Mouse (Mus musculus) CD4-positive, CD25-positive, alpha-beta regulatory T cell, adult 2 months (primary cell): ENCODE measurements around the gene Pdhx.

ENCODE experiments used
- DNase-seq: peaks from one replicate; pipeline ENCODE4 v3.0.0-alpha.2; 2012; ENCODE audit warnings: low read depth, low spot score

Pdhx gene

DNA sequence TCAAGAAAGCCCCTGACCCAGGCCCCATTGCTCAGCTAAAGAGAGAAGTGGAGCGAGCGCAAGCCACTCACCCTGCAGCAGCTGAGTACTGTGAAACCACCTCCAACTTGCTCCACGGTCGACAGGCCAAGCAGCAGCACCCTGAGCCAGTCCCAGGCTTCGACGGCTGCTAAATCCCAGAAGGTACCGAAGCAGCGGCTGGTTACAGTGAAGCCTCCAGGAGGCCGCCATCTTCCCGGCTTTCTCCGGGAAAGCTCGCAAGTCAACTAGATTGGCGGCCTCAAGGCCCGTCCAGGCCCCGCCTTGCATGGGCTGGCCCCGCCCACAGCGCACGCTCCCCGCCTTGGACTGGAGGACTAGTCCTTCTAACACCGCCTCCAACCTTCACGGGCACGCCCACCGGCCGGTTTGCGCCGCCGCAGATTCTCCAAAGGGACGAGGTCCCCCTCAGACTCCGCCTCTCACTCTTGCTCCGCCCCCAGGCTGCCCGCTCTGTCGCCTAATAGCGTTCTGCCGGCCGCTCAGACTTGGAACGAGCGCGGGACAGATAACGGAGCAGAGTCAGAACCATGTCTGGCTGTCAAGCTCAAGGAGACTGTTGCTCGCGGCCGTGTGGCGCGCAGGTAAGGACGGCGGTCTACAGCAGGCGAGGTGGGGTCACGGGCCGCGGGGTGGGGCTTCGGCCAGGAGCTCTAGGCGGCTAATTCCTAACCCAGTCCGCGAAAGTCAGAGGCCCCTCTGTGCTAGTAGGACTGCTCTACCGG lies at the start of gene Pdhx, which contains the start of gene Apip:
Pdhx (minus strand) TSS at position 295 of the 764 bp plus-strand sequence.
Apip (plus strand) TSS at position 457 of the 764 bp plus-strand sequence.
- peak; percentile 100 for DNase-seq

- DNase-seq: no peak
These were observed 46.0 kb upstream of the Pdhx start for GRCm38 (mm10) chr2:103119197-103119854.

- no peak for DNase-seq
These were observed 45.2 kb upstream of the Pdhx start for GRCm38 (mm10) chr2:103118324-103119196.

DNA sequence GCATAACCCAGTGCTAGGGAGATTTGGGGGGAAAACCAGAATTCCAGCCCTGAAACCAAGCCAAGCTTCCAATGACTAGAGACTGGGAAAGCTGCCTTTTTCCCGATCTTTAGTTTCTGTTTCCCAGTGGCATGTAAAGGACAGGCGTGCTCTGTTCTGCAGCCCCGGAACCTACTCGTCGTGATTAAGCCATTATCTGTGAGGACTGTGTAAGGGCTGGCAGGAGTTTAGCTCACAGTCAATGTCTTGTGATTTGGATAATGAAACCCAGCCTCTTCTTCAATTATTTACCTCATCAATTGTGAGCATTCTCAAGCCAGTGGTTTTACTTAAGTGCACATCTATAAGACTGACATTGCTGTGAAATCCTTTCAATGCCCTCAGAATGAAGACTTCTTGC lies 43.9 kb upstream of the Pdhx start:
- no peak for DNase-seq

DNA sequence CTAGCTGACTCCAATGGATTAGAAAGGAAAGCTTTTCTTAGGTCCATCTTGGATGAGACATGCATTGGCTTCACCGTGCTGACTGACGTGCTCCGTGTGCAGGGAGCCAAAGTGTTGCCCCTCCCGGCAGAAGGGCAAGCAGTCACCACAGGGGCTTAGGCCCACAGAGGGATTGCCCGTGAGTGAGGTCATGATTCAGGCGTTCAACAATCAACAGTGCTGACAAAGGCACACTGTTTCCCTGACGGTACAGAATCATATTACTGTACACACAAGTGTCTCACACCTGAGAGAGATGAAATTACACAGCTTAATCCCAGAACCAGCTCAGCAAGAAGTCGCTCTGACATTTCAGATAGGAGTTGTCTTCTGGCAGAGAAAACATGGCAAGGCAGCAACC lies 38.4 kb upstream of the Pdhx start:
- no peak for DNase-seq

- no peak for DNase-seq
These were observed 32.9 kb upstream of the Pdhx start for GRCm38 (mm10) chr2:103106172-103106571.

DNA sequence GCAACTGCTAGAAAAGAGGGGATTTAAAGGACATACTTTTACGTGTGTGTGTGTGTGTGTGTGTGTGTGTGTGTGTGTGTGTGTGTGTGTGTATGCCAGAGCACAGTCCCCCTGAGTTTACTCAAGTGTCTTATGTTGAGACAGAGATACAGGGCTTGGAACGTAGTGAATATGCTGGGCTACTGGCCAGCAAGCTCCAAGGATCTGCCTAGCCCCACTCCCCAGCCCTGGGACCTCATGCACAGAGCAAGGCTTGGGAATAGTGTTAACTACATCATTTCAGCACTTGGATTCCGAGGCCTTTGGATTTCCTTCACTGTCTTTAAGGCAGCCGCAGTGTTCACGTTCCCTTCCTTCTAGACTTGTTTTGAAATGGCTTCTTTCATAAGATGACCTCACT lies 29.3 kb upstream of the Pdhx start:
- no peak for DNase-seq

DNA sequence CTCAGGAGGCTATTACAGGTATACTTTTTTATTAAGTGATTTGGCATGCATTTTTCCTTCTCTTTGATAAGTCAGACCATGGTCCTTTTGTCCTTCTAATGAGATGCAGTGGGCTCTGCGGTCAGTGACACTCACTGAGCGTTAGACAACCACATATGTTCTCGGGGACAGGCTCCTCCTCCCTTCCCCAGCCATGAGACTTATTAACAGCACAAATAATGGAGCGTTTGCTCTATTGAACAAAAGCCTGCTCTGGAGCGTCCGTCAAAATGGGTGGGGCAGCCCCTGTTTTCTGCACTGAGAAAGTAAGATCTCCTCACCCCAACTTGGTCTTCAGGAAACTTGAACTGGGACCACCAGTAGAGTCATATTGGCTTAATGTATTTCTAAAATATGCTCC lies 16.2 kb upstream of the Pdhx start:
- DNase-seq: no peak

DNA sequence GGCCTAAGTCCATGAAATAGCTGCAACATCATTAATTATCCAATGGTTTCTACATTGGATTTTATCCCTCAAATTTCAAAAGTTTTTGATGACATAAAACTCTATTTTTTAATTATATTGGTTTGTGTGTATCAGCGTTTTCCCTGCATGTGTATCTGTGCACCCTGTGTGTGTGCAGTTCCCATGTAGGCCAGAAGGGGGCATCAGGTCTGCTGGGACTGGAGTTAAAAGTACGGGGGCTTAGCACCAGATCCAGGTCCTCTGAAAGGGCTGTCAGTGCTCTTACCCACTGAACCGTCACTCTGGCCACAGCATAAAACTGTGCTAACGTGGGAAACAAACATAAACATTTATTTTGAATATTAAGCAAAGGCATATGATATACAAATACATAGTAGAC lies 14.8 kb upstream of the Pdhx start:
- DNase-seq: peak; percentile 23

- DNase-seq: peak; percentile 66
These were observed 13.1 kb upstream of the Pdhx start for GRCm38 (mm10) chr2:103086432-103086831.

DNA sequence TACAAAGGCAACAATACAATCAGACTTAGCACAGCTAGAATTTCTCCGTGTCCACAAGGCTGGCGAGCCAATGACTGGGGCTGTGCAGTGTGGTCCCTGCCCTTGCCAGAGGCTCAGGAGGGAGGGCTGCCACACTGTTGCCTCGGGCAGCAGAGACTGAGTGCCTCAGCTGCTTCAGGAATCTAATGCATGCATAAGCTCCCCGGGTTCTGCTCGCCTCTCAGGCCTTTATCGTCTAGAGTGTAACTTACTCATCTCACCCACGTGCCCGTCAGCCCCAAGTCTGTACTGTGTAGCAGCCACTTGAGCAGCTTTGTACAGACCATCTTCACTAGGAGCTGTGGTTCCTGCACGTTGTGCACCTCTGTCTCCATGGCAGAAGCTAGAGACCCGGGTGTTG lies 12.3 kb upstream of the Pdhx start:
- no peak for DNase-seq

GRCm38 (mm10) chr2:103084451-103084850 lies 11.1 kb upstream of the Pdhx start:
- DNase-seq: peak; percentile 50

DNA sequence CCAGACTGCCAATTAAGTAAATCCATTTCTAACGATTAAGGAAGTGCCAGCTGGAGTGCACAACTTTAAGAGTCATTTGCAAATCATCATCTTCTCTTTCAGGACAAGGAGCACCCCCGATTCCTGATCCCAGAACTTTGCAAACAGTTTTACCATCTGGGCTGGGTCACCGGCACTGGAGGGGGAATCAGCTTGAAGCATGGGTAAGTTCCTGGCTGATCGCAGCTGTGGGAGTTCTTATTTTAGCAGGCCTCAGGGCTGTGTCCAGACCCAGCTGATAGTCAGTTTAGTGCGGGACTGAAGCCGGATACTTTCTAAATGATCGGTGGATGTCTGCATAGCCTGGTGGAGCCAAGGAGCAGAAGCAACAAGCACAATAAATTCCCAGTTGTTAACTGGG lies 9.5 kb upstream of the Pdhx start:
- DNase-seq: no peak

DNA sequence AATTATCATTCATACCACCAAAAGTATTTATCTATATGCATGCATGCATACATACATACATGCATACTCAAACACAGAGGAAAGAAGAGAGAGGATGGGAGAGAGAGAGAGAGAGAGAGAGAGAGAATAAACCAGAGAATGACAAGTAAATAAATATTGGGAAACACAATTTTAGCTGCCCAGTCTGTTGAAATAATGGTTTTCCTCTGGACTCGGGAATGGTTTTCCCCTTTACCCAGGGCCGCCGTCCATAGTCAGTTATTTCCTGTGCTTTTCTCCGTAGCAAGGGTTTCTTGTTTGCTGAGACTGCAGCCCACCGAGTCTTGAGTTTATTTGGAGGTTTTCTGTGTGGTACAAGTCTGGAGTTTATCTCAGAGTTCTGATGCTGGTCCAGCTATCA lies 8.4 kb upstream of the Pdhx start:
- no peak for DNase-seq

GRCm38 (mm10) chr2:103081117-103081516 lies 7.8 kb upstream of the Pdhx start:
- DNase-seq: no peak

GRCm38 (mm10) chr2:103070586-103070985 lies 2.7 kb downstream of the Pdhx start:
- DNase-seq: no peak

GRCm38 (mm10) chr2:103069752-103070405 lies 3.4 kb downstream of the Pdhx start:
- DNase-seq: no peak

DNA sequence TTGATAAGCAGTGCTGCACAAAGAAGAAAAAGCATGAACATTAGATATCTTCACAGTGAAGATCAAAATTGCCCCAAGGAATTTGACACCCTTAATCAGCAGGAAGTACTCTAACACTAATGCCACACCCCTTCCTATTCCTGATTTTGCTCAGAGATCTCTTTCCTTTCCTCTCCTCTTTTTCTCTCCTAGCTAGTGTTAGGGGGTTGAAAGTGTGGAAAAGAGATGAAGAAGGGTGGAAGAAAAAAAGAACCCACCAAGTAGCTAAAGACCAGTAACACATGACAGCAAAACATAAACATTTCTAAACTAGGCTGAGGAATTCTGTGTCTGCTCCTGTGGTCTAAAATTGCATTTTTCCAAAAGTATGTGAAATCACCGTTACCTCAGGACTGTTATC lies 4.7 kb downstream of the Pdhx start:
- DNase-seq: no peak

DNA sequence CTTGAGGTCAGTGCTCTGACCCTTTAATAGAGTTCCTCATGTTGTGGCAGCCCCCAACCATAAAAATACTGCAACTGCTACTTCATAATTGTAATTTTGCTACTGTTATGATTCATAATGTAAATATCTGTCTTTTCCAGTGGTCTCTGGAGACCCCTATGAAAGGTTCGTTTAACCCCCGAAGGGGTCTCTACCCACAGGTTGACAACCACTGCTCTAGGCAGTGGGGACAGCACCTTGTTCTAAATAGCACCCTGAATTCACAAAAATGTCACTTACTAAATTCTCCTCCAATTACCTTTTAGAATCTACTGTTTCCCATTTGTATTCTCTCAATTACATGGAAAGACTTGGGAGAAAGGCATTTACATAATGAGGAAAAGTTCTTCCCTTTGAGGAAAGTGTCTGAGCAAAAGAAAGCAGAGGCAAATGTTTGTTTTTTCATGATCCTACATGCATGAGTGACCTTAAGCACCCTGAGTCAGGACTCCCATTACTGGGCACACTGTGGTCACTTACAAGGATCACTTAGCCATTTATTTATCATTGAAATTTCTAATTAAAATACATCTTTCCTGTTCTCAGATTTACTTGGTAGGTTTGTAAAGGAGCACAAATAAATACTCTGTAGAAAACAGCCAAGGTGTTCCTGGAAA lies 5.6 kb downstream of the Pdhx start:
- no peak for DNase-seq

DNA sequence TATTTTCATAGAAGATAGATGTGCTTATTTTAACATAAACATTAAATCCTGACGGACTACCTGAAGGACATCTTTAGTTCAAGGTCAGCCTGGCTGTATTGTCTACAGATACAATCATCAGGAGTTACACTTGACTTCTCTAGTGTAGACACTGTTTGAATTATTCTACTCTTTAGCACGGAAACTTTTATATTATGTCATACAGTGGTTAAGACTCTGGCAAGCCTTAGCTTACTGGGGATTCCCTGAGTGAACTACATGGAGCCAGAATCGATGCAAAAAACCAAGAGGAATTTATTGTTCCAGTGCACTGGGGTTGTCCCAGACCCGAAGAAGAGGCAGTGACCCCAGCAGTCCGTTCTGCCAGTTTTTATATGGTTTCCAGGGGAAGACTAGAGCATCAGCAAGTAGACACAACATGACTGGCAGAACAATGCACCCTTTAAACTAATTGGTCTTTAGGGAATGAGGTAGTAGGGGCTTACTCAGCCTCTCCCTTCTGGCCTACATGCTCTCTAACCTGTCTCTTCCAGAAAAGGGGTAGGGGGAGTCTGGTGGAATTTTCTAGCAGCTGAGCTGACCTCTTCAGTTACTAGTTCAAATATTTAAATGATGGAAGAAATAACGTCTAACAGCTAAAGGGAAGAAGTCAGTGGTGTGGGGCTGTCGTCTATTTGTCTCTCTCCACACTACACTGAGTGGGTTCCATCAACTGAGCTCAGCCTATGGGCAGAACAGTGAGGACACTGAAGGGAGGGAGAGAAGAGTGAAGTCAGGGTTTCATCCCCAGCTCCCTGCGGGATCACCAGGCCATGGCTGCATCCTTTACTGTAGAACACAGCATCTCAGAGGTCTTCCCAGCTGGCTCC lies 6.4 kb downstream of the Pdhx start:
- DNase-seq: no peak
